Mouse (Mus musculus): Measurements from ENCODE around the gene Pnisr. TPM values are rescaled to one million over a fixed set of nuclear protein-coding genes. Genes with fewer than 3 reads are reported as not detected.

Pnisr gene
- total RNA-seq (2023), result 157 and 185 TPM in 2 replicates

DNA sequence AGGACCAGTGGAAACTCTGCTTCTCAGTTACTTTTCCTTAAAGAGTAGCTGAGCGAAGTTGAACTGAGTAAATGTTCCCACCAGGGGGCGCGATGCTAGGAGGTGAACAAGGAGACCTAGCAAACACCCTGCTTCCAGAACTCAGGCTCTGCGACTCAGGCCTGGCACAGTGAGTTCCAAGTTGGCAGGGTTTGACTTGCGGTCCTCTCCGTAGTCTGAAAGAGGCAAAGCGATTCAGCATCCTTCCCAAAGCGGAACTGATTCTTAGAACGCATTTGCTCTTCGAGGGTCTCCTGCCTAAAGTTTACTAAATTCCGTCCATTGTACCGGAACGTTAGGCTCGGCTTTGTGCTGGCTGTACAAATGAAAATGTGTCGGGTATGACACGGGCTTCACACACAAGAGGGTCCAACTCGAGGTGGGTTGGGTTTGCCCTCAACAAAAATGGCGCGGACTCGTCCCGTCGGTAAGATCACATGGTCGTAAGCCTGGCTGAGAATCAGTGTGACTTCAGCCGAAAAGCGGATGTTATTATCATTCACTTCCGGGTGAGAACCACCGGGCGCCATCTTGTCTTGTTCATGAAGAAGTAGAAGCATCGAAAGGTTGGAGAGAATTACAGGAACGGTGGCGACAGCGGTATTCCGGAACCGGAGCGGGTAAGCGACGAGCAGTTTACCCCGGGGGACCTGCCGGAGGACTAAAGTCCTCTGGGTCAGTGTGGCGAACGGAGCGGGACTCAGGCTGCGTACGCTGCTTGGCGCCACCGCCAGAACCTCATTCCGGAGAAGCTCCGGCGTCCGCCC is at the start of gene Pnisr:
Pnisr (plus strand) TSS at position 103 of the 806 bp plus-strand sequence.

DNA sequence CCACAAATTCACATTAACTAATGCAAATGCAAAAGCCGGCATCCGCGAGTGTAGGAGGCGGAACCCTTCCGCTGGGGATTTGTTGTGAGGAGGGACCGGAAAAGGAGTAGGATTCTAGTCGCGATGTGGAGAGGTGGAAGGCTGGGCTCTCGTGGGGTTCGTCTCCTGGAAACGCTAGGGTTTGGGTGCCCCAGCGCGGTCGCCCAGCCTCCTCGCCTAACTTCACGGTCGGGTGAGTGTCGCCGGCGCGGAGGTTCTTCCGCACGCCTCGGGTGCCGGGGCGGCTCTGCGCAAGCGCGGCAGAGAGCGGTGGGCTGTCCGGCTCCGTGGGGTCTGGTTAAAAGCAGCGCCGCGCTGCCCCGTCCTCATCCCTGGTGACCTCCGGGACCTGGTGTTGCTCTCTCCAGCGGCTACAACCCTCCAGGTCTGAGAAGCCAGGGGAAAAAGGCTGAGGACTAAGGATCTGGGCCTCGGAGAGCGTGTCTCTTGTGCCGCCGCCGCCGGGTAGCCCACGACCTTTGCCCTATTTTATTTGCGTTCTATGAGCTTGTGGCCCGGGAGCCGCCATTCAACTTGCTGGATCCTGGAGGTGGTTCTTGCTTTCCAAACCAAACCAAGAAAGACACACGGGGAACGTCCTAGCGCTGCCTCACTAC is 32.3 kb downstream of the Pnisr start, which contains the start of gene Coq3:
Coq3 (plus strand) TSS at position 109 of the 656 bp plus-strand sequence.

Other genes starting within 250 kb of the Pnisr start
- not detected in 2 replicates for gene Prdm13, start 161.6 kb upstream of the Pnisr start, total RNA-seq (2023)
- 27.4 and 28.1 TPM in 2 replicates for gene Ccnc, start 119.9 kb upstream of the Pnisr start, total RNA-seq (2023)
- 15.8 and 16.0 TPM in 2 replicates for gene Usp45, start 80.4 kb upstream of the Pnisr start, total RNA-seq (2023)
- gene Tstd3, start 80.4 kb upstream of the Pnisr start, total RNA-seq (2023), result 4.3 and 5.1 TPM in 2 replicates
- gene Coq3, start 32.1 kb downstream of the Pnisr start, total RNA-seq (2023), result 1.00 and 2.2 TPM in 2 replicates
- gene Faxc, start 83.7 kb downstream of the Pnisr start, total RNA-seq (2023), result not detected in 2 replicates

Measured in neutrophil, adult 65 days (primary cell).